Mouse (Mus musculus) MEL (cell line): ENCODE data around the gene Bfsp2.

Source experiments
- GATA1 ChIP-seq: IDR thresholded peaks from 2 replicates; pipeline ENCODE4 v1.6.1; 2011; ENCODE audit warnings: low read depth, low read length, improper control_type of control experiment
- RCOR1 ChIP-seq: IDR thresholded peaks from 2 replicates; pipeline ENCODE4 v1.6.1; 2012; ENCODE audit warnings: low read depth, mild to moderate bottlenecking, inconsistent platforms, low read length, improper control_type of control experiment
- ZKSCAN1 ChIP-seq: IDR thresholded peaks from 2 replicates; pipeline ENCODE4 v1.6.1; 2012; ENCODE audit warnings: low read depth, mild to moderate bottlenecking, inconsistent platforms, low read length, improper control_type of control experiment, moderate library complexity

DNA sequence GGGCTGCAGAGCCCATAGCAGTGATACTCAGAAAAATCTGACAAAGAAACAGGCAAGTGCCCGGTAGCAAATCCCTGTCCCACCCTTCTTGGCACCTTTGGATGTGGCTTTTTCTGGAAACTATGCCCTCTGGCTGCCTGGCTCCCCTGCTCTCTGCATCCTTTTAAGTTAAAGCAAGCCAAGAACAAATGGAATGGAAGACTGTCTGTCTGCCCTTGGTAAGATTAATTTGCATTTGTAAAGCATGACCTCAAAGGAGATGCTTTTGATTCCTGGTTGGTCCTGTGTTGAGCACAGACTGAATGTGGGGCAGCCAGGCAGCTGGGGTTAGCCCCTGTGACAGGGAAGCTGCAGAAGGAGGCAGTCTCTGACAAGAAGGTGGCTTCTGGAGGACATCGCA, 33.7 kb upstream of the Bfsp2 start:
- TF ChIP-seq GATA1 (no peak), ZKSCAN1 (no peak), RCOR1 (no peak)
